Mouse (Mus musculus) CH12.LX (cell line): ENCODE results near the gene Tnfaip3. TPM values are rescaled to one million over a fixed set of nuclear protein-coding genes. Genes with fewer than 3 reads are reported as not detected.

Experiments used
- DNase-seq: peaks from one replicate; pipeline ENCODE4 v3.0.0-alpha.2; 2013; ENCODE audit errors: extremely low read depth
- H3K27ac ChIP-seq: 2 replicates; pipeline ENCODE4 v1.5.1; 2012; ENCODE audit warnings: low read depth, mild to moderate bottlenecking, control low read depth, moderate library complexity; ENCODE audit not compliant: insufficient read depth
- H3K27me3 ChIP-seq: replicated peaks from 2 replicates; pipeline ENCODE3; 2012; ENCODE audit warnings: inconsistent platforms
- H3K36me3 ChIP-seq, 2 experiments: replicated peaks in 1 of 2; 2 replicates each; pipeline versions ENCODE3 to v1.6.1; 2012; ENCODE audit warnings: inconsistent platforms in 1 of 2, low read length in 1 of 2, mild to moderate bottlenecking in 1 of 2, mixed read lengths in 1 of 2, moderate library complexity in 1 of 2; ENCODE audit not compliant: control insufficient read depth in 1 of 2, insufficient read depth in 1 of 2
- H3K4me1 ChIP-seq, 2 experiments: 2 replicates each; pipeline ENCODE4 v1.6.1; 2012; ENCODE audit warnings: inconsistent platforms in 1 of 2, moderate library complexity in 1 of 2; ENCODE audit not compliant: insufficient read depth in 2 of 2, control insufficient read depth in 1 of 2
- H3K4me2 ChIP-seq: 2 replicates; pipeline ENCODE4 v1.6.1; 2012; ENCODE audit warnings: low read depth, mild to moderate bottlenecking, control low read depth; ENCODE audit not compliant: poor library complexity, insufficient read depth, severe bottlenecking
- H3K4me3 ChIP-seq, 3 experiments: fragments of 150-350 bp in 1 of 3; sonication (generic) in 1 of 3; replicated peaks in 1 of 3; 2 replicates each; pipeline versions ENCODE3 to v1.5.1; 2011 to 2012; ENCODE audit warnings: low read depth in 2 of 3, low read length in 2 of 3, mild to moderate bottlenecking in 2 of 3, moderate library complexity in 2 of 3, control low read depth in 1 of 3, improper control_type of control experiment in 1 of 3, inconsistent platforms in 1 of 3, mixed read lengths in 1 of 3; ENCODE audit not compliant: poor library complexity in 1 of 3
- H3K79me2 ChIP-seq: replicated peaks from 2 replicates; pipeline ENCODE4 v1.6.1; 2012; ENCODE audit warnings: mild to moderate bottlenecking, moderate library complexity; ENCODE audit not compliant: control insufficient read depth, poor library complexity, insufficient read depth, severe bottlenecking; ENCODE audit errors: extremely low read depth
- H3K9ac ChIP-seq: 2 replicates; pipeline ENCODE4 v1.6.1; 2012; ENCODE audit warnings: low read depth, mild to moderate bottlenecking, control low read depth, moderate library complexity; ENCODE audit not compliant: insufficient read depth
- H3K9me3 ChIP-seq: replicated peaks from 2 replicates; pipeline ENCODE3; 2012; ENCODE audit warnings: low read length, inconsistent platforms, mixed read lengths
- BHLHE40 ChIP-seq: IDR thresholded peaks from 2 replicates; pipeline ENCODE4 v1.6.1; 2011; ENCODE audit warnings: mild to moderate bottlenecking, low read depth, low read length, improper control_type of control experiment
- CHD2 ChIP-seq: IDR thresholded peaks from 2 replicates; pipeline ENCODE4 v1.6.1; 2011; ENCODE audit warnings: low read length, improper control_type of control experiment
- CTCF ChIP-seq, 2 experiments: IDR thresholded peaks in 1 of 2; conservative IDR thresholded peaks in 1 of 2; 2 replicates each; pipeline ENCODE4 v1.5.1; 2011 to 2012; ENCODE audit warnings: low read depth in 2 of 2, low read length in 2 of 2, improper control_type of control experiment in 1 of 2, inconsistent platforms in 1 of 2, mild to moderate bottlenecking in 1 of 2, moderate library complexity in 1 of 2
- EP300 ChIP-seq: IDR thresholded peaks from 2 replicates; pipeline ENCODE4 v1.6.1; 2011; ENCODE audit warnings: low read length, improper control_type of control experiment
- ETS1 ChIP-seq: conservative IDR thresholded peaks from 2 replicates; pipeline ENCODE4 v1.6.1; 2012; ENCODE audit warnings: low read depth, mild to moderate bottlenecking, inconsistent platforms, low read length, improper control_type of control experiment, moderate library complexity
- GABPA ChIP-seq: IDR thresholded peaks from 2 replicates; pipeline ENCODE4 v1.6.1; 2012; ENCODE audit warnings: low read depth, low read length, improper control_type of control experiment, inconsistent platforms; ENCODE audit not compliant: insufficient replicate concordance
- IRF4 ChIP-seq: IDR thresholded peaks from 2 replicates; pipeline ENCODE4 v1.6.1; 2014; ENCODE audit warnings: low read depth, mild to moderate bottlenecking, inconsistent platforms, low read length, improper control_type of control experiment
- JUN ChIP-seq: IDR thresholded peaks from 2 replicates; pipeline ENCODE4 v1.6.1; 2011; ENCODE audit warnings: low read depth, mild to moderate bottlenecking, low read length, improper control_type of control experiment, moderate library complexity; ENCODE audit not compliant: insufficient read depth
- JUND ChIP-seq: conservative IDR thresholded peaks from 2 replicates; pipeline ENCODE4 v1.6.1; 2011; ENCODE audit warnings: low read depth, low read length, improper control_type of control experiment
- MAFK ChIP-seq: IDR thresholded peaks from 2 replicates; pipeline ENCODE4 v1.6.1; 2011; ENCODE audit warnings: low read length, improper control_type of control experiment; ENCODE audit not compliant: insufficient replicate concordance
- MAZ ChIP-seq: IDR thresholded peaks from 2 replicates; pipeline ENCODE4 v1.6.1; 2012; ENCODE audit warnings: low read depth, mild to moderate bottlenecking, inconsistent platforms, low read length, improper control_type of control experiment, moderate library complexity
- MEF2A ChIP-seq: IDR thresholded peaks from 2 replicates; pipeline ENCODE4 v1.6.1; 2014; ENCODE audit warnings: low read depth, mild to moderate bottlenecking, inconsistent platforms, low read length, improper control_type of control experiment, borderline replicate concordance
- MXI1 ChIP-seq: IDR thresholded peaks from 2 replicates; pipeline ENCODE4 v1.6.1; 2011; ENCODE audit warnings: mild to moderate bottlenecking, low read depth, low read length, improper control_type of control experiment
- MYC ChIP-seq: IDR thresholded peaks from 2 replicates; pipeline ENCODE4 v1.6.1; 2011; ENCODE audit warnings: low read depth, mild to moderate bottlenecking, improper control_type of control experiment, low read length
- NELFE ChIP-seq: IDR thresholded peaks from 2 replicates; pipeline ENCODE4 v1.6.1; 2011; ENCODE audit warnings: low read depth, low read length, improper control_type of control experiment
- PAX5 ChIP-seq: IDR thresholded peaks from 2 replicates; pipeline ENCODE4 v1.6.1; 2012; ENCODE audit warnings: low read length, inconsistent platforms, mixed read lengths
- POLR2A ChIP-seq: IDR thresholded peaks from 2 replicates; pipeline ENCODE4 v1.6.1; 2011; ENCODE audit warnings: low read depth, mild to moderate bottlenecking, improper control_type of control experiment, low read length
- POLR2AphosphoS2 ChIP-seq: IDR thresholded peaks from 2 replicates; pipeline ENCODE4 v1.6.1; 2011; ENCODE audit warnings: low read depth, low read length, improper control_type of control experiment
- RAD21 ChIP-seq: IDR thresholded peaks from 2 replicates; pipeline ENCODE4 v1.6.1; 2011; ENCODE audit warnings: low read depth, mild to moderate bottlenecking, low read length, improper control_type of control experiment, moderate library complexity
- RCOR1 ChIP-seq: conservative IDR thresholded peaks from 2 replicates; pipeline ENCODE4 v1.6.1; 2012; ENCODE audit warnings: low read depth, mild to moderate bottlenecking, inconsistent platforms, low read length, improper control_type of control experiment
- SIN3A ChIP-seq: IDR thresholded peaks from 2 replicates; pipeline ENCODE4 v1.6.1; 2012; ENCODE audit warnings: low read length, improper control_type of control experiment, inconsistent platforms
- SMC3 ChIP-seq: IDR thresholded peaks from 2 replicates; pipeline ENCODE4 v1.6.1; 2011; ENCODE audit warnings: low read depth, low read length, improper control_type of control experiment
- TBP ChIP-seq: conservative IDR thresholded peaks from 2 replicates; pipeline ENCODE4 v1.6.1; 2011; ENCODE audit warnings: low read depth, low read length, improper control_type of control experiment
- TCF12 ChIP-seq: IDR thresholded peaks from 2 replicates; pipeline ENCODE4 v1.6.1; 2014; ENCODE audit warnings: low read depth, mild to moderate bottlenecking, inconsistent platforms, low read length, improper control_type of control experiment
- UBTF ChIP-seq: IDR thresholded peaks from 2 replicates; pipeline ENCODE4 v1.6.1; 2012; ENCODE audit warnings: low read depth, mild to moderate bottlenecking, inconsistent platforms, low read length, improper control_type of control experiment, moderate library complexity
- USF1 ChIP-seq: IDR thresholded peaks from 2 replicates; pipeline ENCODE4 v1.6.1; 2014; ENCODE audit warnings: low read depth, mild to moderate bottlenecking, inconsistent platforms, low read length, improper control_type of control experiment
- ZC3H11A ChIP-seq: IDR thresholded peaks from 2 replicates; pipeline ENCODE4 v1.6.1; 2012; ENCODE audit warnings: low read depth, mild to moderate bottlenecking, inconsistent platforms, low read length, improper control_type of control experiment
- ZMIZ1 ChIP-seq: IDR thresholded peaks from 2 replicates; pipeline ENCODE4 v1.6.1; 2012; ENCODE audit warnings: low read depth, mild to moderate bottlenecking, inconsistent platforms, low read length, improper control_type of control experiment
- dilution Hi-C: fragments of 300-500 bp; cut with MboI; formaldehyde crosslinking; loops from 2 replicates; pipeline ENCODE4 v1.14.3; 2020; ENCODE audit warnings: low sequenced_read_pairs; ENCODE audit not compliant: extremely low pct_unique_long_range_greater_than_20kb, extremely low pct_ligation_motif_present
- in situ Hi-C: fragments of 300-500 bp; cut with MboI; formaldehyde crosslinking; loops from 3 replicates; pipeline ENCODE4 v1.14.3; 2019; ENCODE audit warnings: low sequenced_read_pairs, low pct_ligation_motif_present, low pct_unique_long_range_greater_than_20kb, mixed read lengths
- polyA plus RNA-seq: library from polyadenylated mRNA; unstranded; fragments of >175 nt; gene quantifications from 2 replicates; pipeline ENCODE4 v1.2.1, GENCODE M21; 2012; ENCODE audit warnings: low read depth; ENCODE audit not compliant: insufficient read length
- total RNA-seq, 2 experiments: library from RNA; depleted of rRNA; stranded (reverse); fragments of 300-350 nt in 1 of 2; fragments of >200 nt in 1 of 2; gene quantifications; 2 replicates each; pipeline ENCODE4 v1.2.3; 2012 to 2014

Tnfaip3 gene
- total and polyA plus RNA-seq, 3 experiments, result 24.6 to 95.3 (median 51.7) TPM

DNA sequence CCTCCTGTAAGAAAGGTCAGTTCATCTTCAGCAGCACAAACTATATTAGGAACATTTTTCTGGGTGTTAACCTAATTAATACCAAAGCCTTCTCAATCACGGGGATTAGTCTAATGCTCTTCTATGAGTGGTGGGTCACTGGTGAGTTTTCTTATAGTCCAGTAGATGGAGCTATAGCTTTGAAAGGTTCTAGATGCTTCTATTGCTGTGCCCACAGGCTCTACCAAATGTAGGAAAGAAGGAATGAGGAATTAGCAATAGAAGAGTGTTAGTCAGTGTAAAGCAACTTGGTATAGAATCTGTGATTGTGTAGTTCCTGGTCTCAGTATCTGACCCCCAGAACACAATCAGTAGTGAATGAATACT is 61.8 kb downstream of the Tnfaip3 start:
- Histone ChIP-seq H3K4me1 (peaks cover 5 to 26% of the 10 kb centered on the region in 2 experiments), H3K4me3 (no peak overlapping the region), H3K36me3 (no peaks in the 10 kb centered on the region), H3K79me2 (peaks cover 10% of the 10 kb centered on the region; the same call in 1 of the 2 replicates), H3K4me2 (peak overlapping the region; percentile 24; the same call in 1 of the 2 replicates), H3K9ac (no peak overlapping the region), H3K9me3 (no peaks in the 10 kb centered on the region), H3K27me3 (no peaks in the 10 kb centered on the region), H3K27ac (no peak overlapping the region)
- in situ Hi-C loops, result loop anchor here (10.0 kb wide), 2 partner anchors 131 to 231 kb away; no protein-coding TSS in a partner anchor
- TF ChIP-seq USF1, result no peak
- TF ChIP-seq MEF2A, result peak; percentile 29; the same call in 1 of the 2 replicates
- peak; percentile 72 for TF ChIP-seq ZC3H11A
- TF ChIP-seq NELFE, result no peak; the same call in 1 of the 2 replicates
- peak; percentile 35; the same call in 1 of the 2 replicates for TF ChIP-seq IRF4
- peak; percentile 18; the same call in 1 of the 2 replicates for TF ChIP-seq BHLHE40
- peak; percentile 60 for TF ChIP-seq JUND
- TF ChIP-seq TCF12, result 0 out of 2 replicates have a peak, but pooled peaks have one; percentile 18
- TF ChIP-seq RAD21, result peak; percentile 97
- TF ChIP-seq MXI1, result no peak
- TF ChIP-seq CTCF (conservative IDR thresholded peaks at IDR 0.05 in 1 of 2, IDR thresholded peaks at IDR 0.05 in 1 of 2; ENCODE audit: low read depth in 2 of 2, low read length in 2 of 2), result peak; percentile 34 to 85; a peak in 2 of 4 replicates
- no peak for TF ChIP-seq PAX5
- TF ChIP-seq ETS1, result 0 out of 2 replicates have a peak, but pooled peaks have one; percentile 15
- no peak for TF ChIP-seq MYC
- peak; percentile 89 for TF ChIP-seq SMC3
- dilution Hi-C loops, result no loop called here
- DNase-seq, result peak; percentile 60

DNA sequence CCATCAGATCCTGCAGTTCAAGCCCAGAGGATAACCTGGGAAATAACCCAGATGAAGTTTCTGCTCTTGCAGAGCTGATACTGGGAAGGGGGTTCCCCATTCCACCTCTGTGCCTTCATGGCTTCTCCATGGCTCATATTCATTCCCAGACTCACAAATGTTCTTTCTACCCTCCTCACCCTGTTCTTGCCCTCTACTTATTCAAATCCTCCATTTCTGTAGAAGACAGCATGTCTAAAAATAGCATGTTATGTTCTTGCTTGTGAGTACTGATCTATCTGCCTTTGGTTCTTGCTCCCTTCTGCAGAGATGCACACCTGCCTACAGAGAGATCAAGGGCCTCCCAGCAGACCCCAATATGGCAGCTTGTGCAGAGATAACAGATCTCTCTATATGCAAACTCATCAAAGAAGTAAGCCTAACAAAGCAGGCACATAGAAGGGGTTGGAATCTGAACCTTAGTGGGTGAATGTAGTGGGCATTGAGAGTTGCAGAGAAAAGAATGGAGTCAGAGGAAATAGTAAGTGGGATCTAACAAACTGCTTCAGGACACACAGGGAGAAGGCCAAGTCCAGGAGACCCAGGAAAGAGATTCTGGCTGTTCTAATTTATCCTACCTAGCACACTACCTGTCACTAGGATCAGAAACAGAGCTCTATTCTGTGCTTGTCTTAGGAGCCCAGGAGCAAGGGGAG is 62.3 kb downstream of the Tnfaip3 start:
- H3K36me3 ChIP-seq, result no peaks in the 10 kb centered on the region
- H3K27ac ChIP-seq, result no peak overlapping the region
- H3K4me3 ChIP-seq, result no peak overlapping the region
- in situ Hi-C loops, result loop anchor here (10.0 kb wide), 2 partner anchors 132 to 232 kb away; no protein-coding TSS in a partner anchor
- no peaks in the 10 kb centered on the region for H3K27me3 ChIP-seq
- H3K4me1 ChIP-seq, result peaks cover 5 to 27% of the 10 kb centered on the region in 2 experiments
- no peak overlapping the region for H3K9ac ChIP-seq
- no peak for TF ChIP-seq POLR2AphosphoS2
- no peak for TF ChIP-seq JUN
- no peak for TF ChIP-seq RCOR1
- no peak for TF ChIP-seq NELFE
- TF ChIP-seq ZC3H11A, result no peak
- no peak for TF ChIP-seq RAD21
- TF ChIP-seq SIN3A, result 0 out of 2 replicates have a peak, but pooled peaks have one; percentile 34
- 0 out of 2 replicates have a peak, but pooled peaks have one; percentile 6 for TF ChIP-seq SMC3
- no peak for TF ChIP-seq ZMIZ1
- TF ChIP-seq MAZ, result no peak
- TF ChIP-seq CHD2, result no peak
- TF ChIP-seq UBTF, result no peak
- TF ChIP-seq ETS1, result no peak
- peak; percentile 33; the same call in 1 of the 2 replicates for TF ChIP-seq IRF4
- no peak for TF ChIP-seq GABPA
- TF ChIP-seq MYC, result no peak
- no peak for TF ChIP-seq PAX5
- no peak for TF ChIP-seq MXI1
- TF ChIP-seq MEF2A, result peak; percentile 83; the same call in 1 of the 2 replicates
- no peak for TF ChIP-seq TBP
- no peak for TF ChIP-seq MAFK
- peak; percentile 53; the same call in 1 of the 2 replicates for TF ChIP-seq EP300
- no peak for TF ChIP-seq BHLHE40
- TF ChIP-seq POLR2A, result no peak
- TF ChIP-seq, all 38 proteins: peak for 5
- Histone ChIP-seq H3K79me2 (peaks cover 10% of the 10 kb centered on the region; the same call in 1 of the 2 replicates), H3K4me2 (peak overlapping the region; percentile 24; the same call in 1 of the 2 replicates), H3K9me3 (no peaks in the 10 kb centered on the region)
- dilution Hi-C loops, result no loop called here
- DNase-seq, result no peak
